Mouse (Mus musculus) E14TG2a.4 (cell line): Measurements from ENCODE around the gene Hist1h1c.
"Not testable (repeated sequence)": the region's sequence is repeated elsewhere in the genome, so short reads cannot be mapped to it uniquely, and the experiment has no call there.

Experiments
- CTCF ChIP-seq: conservative IDR thresholded peaks from 2 replicates; pipeline ENCODE4 v1.5.1; 2014; ENCODE audit warnings: low read length
- NANOG ChIP-seq: IDR thresholded peaks from 2 replicates; pipeline ENCODE4 v1.6.1; 2014; ENCODE audit warnings: borderline replicate concordance, low read length, mixed read lengths
- POU5F1 ChIP-seq: IDR thresholded peaks from 2 replicates; pipeline ENCODE4 v1.6.1; 2014; ENCODE audit warnings: low read length, borderline replicate concordance

DNA sequence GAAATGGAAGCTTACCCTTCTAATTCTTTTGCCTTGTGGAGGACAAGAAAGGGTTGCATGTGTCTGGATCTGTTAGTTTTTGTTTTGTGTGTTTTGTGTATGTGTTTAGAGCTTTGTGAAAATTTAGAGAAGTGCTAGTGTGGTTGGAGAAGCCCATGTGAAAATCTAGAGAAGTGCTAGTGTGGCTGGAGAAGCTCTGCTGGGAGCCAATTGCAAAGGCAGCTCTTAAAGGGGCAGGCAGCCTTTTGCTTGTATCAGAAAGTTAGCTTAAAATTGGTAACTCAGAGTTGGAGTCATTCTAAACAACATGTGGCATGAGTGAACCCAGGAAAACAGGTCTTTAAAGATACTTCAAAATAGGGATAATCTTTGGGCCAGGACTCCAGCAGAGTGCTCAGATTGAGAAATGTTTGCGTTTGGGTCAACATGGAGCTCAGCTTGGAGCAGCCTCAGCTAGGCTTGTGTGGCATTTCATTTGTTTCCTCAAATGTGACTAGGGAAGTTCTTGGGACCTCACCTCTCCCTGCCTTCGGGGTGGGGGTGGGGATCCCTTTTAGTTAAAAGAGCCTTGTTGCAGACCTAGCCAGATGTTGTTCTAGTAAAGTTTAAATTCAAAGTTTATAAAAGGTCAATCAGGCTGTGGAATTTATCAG is 20.9 kb upstream of the Hist1h1c start:
- TF ChIP-seq CTCF, NANOG, POU5F1: not testable (repeated sequence)
